Mouse (Mus musculus) forebrain, embryonic 11.5 days (tissue): ENCODE data around the gene Irf2bpl. TPM values are rescaled to one million over a fixed set of nuclear protein-coding genes. Genes with fewer than 3 reads are reported as not detected.

ENCODE experiments used
- ATAC-seq: fragments of 200-750 bp; cut with Nextera tagmentation; replicated peaks from 2 replicates; pipeline ENCODE4 v1.8.0; 2017; ENCODE audit warnings: moderate TSS enrichment; ENCODE audit not compliant: low FRiP score
- DNase-seq: peaks from one replicate; pipeline ENCODE4 v3.0.0-alpha.2; 2017; ENCODE audit warnings: low spot score
- H3K27ac ChIP-seq: fragments of 300-500 bp; sonication (generic); 2 replicates; pipeline ENCODE4 v1.5.1; 2014; ENCODE audit warnings: low read depth, low read length
- H3K27me3 ChIP-seq: fragments of 300-500 bp; sonication (generic); 2 replicates; pipeline ENCODE4 v1.6.1; 2014; ENCODE audit warnings: mild to moderate bottlenecking, low read length, mixed read lengths; ENCODE audit not compliant: control insufficient read depth, insufficient read depth
- H3K36me3 ChIP-seq: fragments of 300-500 bp; sonication (generic); 2 replicates; pipeline ENCODE4 v1.6.1; 2014; ENCODE audit warnings: mild to moderate bottlenecking, low read length, moderate library complexity, mixed read lengths; ENCODE audit not compliant: control insufficient read depth, insufficient read depth
- H3K4me1 ChIP-seq: fragments of 300-500 bp; sonication (generic); replicated peaks from 2 replicates; pipeline ENCODE4 v1.6.1; 2014; ENCODE audit warnings: low read length, mixed read lengths; ENCODE audit not compliant: control insufficient read depth, insufficient read depth
- H3K4me2 ChIP-seq: fragments of 300-500 bp; sonication (generic); 2 replicates; pipeline ENCODE4 v1.6.1; 2014; ENCODE audit warnings: low read depth, mild to moderate bottlenecking, low read length, moderate library complexity, mixed read lengths; ENCODE audit not compliant: severe bottlenecking
- H3K4me3 ChIP-seq: fragments of 300-500 bp; sonication (generic); 2 replicates; pipeline ENCODE4 v1.5.1; 2014; ENCODE audit warnings: low read depth, low read length
- H3K9ac ChIP-seq: fragments of 300-500 bp; sonication (generic); 2 replicates; pipeline ENCODE4 v1.6.1; 2014; ENCODE audit warnings: low read length
- H3K9me3 ChIP-seq: fragments of 300-500 bp; sonication (generic); 2 replicates; pipeline ENCODE4 v1.6.1; 2016; ENCODE audit warnings: low read length, mixed read lengths; ENCODE audit not compliant: control insufficient read depth
- WGBS: fragments of 180-500 bp; shearing (Covaris S2); extraction: QIAGEN DNeasy Blood & Tissue Kit; methylation state at CpG from one replicate; pipeline ENCODE4 v1.1.7; 2014; 5-methylcytosine and 5-hydroxymethylcytosine counted together
- polyA plus RNA-seq: library from polyadenylated mRNA; unstranded; fragments of >200 nt; fragmentation: Nextera tagmentation; extraction: Ambion mirVana; gene quantifications from 2 replicates; pipeline ENCODE4 v1.2.1, GENCODE M21; 2014

Irf2bpl gene
- 40.3 and 42.7 TPM in 2 replicates for polyA plus RNA-seq

DNA sequence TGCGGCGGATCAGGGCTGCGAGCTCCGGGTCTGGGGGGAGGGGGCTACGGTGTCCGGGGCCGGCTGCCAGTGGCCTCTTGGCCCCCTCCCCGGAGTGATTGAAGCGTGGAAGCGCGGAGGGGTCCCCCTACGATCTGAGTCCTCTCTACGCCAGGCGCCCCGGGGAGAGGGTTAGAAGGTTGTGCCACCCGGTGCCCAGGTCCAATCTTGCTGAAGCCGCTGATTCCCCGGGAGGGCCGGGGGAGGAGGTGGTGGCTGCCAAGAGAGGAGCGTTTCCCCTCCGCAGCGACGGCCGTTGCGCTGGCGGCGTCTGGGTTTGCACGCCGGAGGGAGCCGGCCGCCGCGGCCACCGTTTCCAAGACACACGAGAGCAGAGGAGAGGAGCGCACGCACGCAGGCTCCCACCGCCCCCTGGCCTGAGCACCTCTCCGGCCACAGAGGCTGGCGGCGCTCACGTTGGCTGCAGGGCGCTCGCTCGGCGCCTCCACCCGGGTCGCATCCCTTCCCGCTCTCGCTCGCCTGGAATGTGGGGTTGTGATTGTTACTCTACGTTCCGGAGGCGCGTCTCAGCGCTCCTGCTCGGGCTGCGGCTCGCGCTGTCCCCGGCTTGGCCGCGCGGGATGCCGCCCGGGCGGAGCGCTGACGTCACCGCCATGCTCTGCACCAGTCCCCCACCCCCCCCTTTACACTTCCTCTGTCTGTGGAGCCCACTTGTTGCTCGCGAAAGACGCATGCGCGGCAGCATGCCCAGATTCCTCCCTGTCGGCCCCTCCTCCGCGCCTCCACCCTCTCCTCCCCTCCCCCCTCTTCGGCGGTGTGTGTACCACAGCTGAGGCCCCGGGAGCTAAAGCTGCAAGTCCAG is at the start of gene Irf2bpl:
TSS of gene Irf2bpl (minus strand) at position 602 of the 862 bp plus-strand sequence.
- under 1% methylated on average over 78 of the region's 82 CpGs for WGBS
- peak within 1 kb of the TSS; percentile 88 for H3K4me3 ChIP-seq
- H3K4me2 ChIP-seq, result peak within 1 kb of the TSS; percentile 98
- H3K4me1 ChIP-seq, result peaks cover 44% of the 10 kb centered on the region
- no peaks in the 10 kb centered on the region for H3K9me3 ChIP-seq
- H3K9ac ChIP-seq, result peak within 1 kb of the TSS; percentile 97
- no peaks in the 10 kb centered on the region for H3K36me3 ChIP-seq
- peak; percentile 99 for DNase-seq
- peak within 1 kb of the TSS; percentile 99 for H3K27ac ChIP-seq
- peak; percentile 88 for ATAC-seq
- H3K27me3 ChIP-seq, result no peaks in the 10 kb centered on the region

DNA sequence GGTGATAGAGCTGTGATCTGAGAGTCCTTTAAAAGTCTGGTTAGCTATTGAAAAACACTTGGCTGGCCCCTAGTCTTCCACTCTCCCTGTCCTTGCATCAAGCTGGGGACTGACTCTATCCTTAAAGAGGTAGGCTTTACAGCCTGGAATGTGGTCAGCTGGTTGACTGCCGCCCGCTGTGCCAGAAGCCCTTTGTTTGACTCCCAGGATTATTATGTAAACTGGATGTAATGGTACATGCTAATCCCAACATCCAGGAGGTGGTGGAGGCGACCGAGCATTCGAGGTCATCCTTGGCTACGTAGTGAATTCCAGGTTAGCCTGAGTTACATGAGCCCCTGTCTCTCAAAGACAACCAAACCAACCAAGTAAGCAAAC is 48.0 kb upstream of the Irf2bpl start:
- no peak overlapping the region for H3K4me2 ChIP-seq
- H3K4me3 ChIP-seq, result no peak overlapping the region
- no peaks in the 10 kb centered on the region for H3K27me3 ChIP-seq
- H3K36me3 ChIP-seq, result no peaks in the 10 kb centered on the region
- ATAC-seq, result no peak
- H3K9ac ChIP-seq, result no peak overlapping the region; the same call in 1 of the 2 replicates
- no peak overlapping the region for H3K27ac ChIP-seq
- no peak for DNase-seq
- H3K9me3 ChIP-seq, result no peaks in the 10 kb centered on the region; the same call in 1 of the 2 replicates
- H3K4me1 ChIP-seq, result peaks cover 9% of the 10 kb centered on the region
- 12% methylated on average over 6 of the region's 6 CpGs for WGBS

DNA sequence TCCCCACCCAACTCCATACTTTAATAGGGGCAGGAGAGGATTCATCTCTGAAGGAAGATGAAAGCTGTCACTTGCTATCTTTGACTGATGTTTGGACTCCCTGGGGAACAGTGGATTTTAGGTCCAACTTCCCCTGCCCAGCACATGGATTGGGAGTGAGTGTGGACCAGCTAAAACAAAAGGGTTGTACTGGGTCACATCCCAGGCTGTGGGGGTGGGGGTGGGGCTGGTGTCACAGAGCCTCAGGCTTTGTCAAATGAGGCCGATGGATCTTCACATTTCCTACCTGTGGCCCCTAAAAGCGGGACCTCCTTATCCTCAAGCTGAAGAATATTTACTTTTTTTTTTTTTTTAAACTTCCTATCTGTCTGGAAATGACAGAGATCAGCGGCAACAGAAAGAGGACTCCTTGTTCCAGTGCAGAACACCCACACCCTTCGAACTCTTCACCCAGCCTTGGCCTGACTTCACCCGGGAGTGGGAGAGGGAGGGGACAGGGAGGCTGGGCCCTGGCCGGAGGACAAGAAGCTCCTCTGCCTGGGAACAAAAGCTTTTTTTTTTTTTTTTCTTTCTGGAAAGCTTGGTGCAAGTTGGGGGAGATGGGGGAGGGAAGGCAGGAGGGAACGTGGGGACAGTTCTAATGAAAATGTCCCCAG is 47.4 kb upstream of the Irf2bpl start:
- Histone ChIP-seq H3K9me3 (no peaks in the 10 kb centered on the region; the same call in 1 of the 2 replicates), H3K9ac (no peak overlapping the region; the same call in 1 of the 2 replicates), H3K27ac (no peak overlapping the region), H3K4me3 (no peak overlapping the region), H3K4me1 (peaks cover 9% of the 10 kb centered on the region), H3K36me3 (no peaks in the 10 kb centered on the region), H3K27me3 (no peaks in the 10 kb centered on the region), H3K4me2 (no peak overlapping the region)
- DNase-seq (no peak), ATAC-seq (no peak)
- WGBS, result 12% methylated on average over 7 of the region's 7 CpGs

DNA sequence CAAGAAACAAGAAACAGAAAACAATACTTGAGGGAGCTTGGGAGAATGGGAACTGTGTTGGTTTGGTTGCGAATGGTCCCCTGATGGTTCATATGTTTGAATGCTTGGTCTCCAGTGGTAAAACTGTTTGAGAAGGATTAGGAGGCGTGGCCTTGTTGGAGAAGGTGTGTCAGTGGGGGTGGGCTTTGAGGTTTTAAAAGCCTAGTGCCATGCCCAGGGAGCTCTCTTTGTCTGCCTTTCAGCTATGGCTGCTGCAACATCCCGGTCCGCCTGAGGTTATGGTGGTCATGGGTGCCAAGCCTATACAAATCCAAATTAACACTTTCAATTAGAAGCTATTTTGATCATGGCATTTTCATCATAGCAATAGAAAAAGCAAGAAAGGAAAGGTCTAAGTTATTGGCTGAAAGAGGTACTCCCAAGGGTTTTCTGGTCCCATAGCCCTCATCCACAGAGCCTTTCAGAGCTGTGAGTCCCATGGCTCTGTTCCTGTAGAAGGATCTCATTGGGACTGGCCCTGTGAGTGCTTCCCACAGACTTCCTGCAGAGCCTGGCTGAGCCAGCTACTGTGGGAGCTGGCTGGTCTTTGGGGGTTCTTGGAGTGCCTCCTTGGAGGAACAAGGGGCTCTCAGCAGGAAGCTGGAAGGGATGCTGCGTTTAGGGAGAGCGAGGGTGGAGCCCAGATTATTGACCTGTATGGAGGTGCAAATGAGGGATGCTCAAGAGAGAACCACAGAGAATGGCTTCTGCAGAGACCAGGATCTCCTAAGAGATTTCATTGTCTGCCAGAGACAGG is 46.5 kb upstream of the Irf2bpl start:
- no peak overlapping the region for H3K27ac ChIP-seq
- no peak for DNase-seq
- H3K9me3 ChIP-seq, result no peaks in the 10 kb centered on the region; the same call in 1 of the 2 replicates

DNA sequence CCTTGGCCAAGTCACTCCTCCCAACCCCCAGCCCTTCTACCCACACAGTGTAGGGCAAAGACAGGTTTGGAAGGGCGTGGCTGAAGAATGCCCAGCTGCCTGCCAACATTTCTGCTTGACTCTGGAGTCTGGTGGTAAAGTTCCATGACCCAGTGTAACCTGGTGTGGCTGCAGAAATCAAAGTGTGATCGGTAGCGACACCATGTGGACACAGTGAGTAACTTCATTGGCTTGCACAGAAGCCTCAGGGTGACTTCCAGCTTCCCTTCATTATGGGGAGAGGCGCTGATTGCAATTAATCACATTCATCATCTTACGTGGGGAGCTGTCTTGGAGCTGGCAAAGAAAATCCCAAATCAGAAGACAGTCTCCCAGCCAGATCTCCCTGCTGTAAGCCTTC is 39.2 kb upstream of the Irf2bpl start:
- DNase-seq (peak; percentile 80), ATAC-seq (peak; percentile 51)
- Histone ChIP-seq H3K27me3 (no peaks in the 10 kb centered on the region), H3K27ac (no peak overlapping the region), H3K4me3 (no peak overlapping the region), H3K9me3 (no peaks in the 10 kb centered on the region; the same call in 1 of the 2 replicates), H3K36me3 (no peaks in the 10 kb centered on the region), H3K4me1 (peaks cover 2% of the 10 kb centered on the region; the same call in 1 of the 2 replicates), H3K9ac (no peak overlapping the region), H3K4me2 (no peak overlapping the region)
- WGBS, result 8% methylated on average over 5 of the region's 5 CpGs

More for the DNA sequence above, 46.5 kb upstream of the Irf2bpl start:
- no peak for ATAC-seq
- Histone ChIP-seq H3K4me1 (peaks cover 9% of the 10 kb centered on the region), H3K4me2 (no peak overlapping the region), H3K36me3 (no peaks in the 10 kb centered on the region), H3K9ac (no peak overlapping the region), H3K27me3 (no peaks in the 10 kb centered on the region), H3K4me3 (no peak overlapping the region)
- WGBS, result 67% methylated on average over 6 of the region's 6 CpGs

DNA sequence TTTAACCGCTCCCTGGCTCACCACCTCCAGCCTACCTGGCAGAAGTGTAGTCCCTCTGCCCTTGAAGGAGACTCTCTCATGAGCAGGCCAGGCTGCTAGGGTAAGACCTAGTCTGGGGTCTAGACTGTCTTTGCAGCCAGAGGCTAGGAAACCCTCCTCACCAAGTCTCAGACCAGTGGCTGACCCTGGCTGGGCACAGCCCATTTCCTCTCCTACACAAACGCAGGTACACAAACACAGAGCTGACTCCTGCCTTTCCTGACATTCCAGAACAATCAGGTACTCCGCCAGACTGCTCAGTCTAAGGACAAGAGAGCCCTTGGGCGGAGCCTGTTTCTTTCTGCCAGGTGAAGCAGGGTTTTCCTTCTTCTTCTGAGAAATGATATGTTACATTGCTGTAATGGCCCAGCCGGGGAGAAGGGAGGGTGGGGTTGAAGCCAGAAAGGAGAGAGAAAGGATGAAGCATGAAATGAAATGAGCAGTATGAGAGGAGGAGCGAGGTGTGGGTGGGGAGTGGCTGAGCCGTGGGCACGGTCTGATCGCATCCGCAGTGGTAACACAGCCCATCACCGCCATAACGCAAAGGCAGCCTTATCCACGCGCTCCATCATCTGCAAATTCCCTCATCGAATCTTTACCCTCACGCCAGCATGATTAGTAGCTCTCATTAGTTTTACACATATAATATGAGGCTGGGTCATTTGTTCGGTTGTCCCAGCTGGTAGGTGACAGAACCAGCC is 34.6 kb upstream of the Irf2bpl start:
- H3K4me1 ChIP-seq, result peaks cover 3% of the 10 kb centered on the region; the same call in 1 of the 2 replicates
- 80% methylated on average over 17 of the region's 17 CpGs for WGBS
- H3K4me3 ChIP-seq, result no peak overlapping the region
- ATAC-seq, result no peak
- no peak for DNase-seq
- no peaks in the 10 kb centered on the region for H3K36me3 ChIP-seq
- no peaks in the 10 kb centered on the region for H3K9me3 ChIP-seq
- no peak overlapping the region for H3K4me2 ChIP-seq
- no peaks in the 10 kb centered on the region for H3K27me3 ChIP-seq
- no peak overlapping the region for H3K9ac ChIP-seq
- H3K27ac ChIP-seq, result no peak overlapping the region

DNA sequence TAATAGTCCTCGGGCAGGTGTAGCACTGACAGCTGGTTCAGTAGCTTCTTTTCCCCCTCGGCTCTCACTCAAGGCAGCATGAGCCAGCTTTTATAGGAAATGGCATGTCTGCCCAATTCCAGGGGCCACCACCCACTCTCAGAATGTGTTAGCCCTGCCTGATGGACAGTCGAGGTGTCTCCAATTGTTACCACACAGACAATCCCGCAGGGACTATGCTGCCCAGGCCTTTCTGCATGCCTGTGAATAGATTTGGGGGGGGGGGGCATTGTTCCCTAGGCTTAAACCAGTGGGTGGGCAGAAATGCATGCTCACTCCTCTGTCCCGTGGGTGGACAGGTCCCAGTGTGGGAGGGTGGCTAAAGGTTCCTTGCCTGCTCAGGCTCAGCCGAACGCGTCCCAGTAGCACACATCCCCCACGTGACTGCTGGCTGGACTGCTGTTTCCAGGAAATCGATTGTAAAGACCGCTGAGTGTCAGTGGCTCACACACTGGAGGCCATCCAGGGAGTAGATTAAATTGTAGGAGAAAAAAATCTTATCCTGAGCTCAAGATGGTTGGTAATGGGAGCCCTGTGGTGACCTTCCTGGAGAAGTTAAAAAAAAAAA is 33.9 kb upstream of the Irf2bpl start:
- H3K27ac ChIP-seq, result no peak overlapping the region
- no peaks in the 10 kb centered on the region for H3K9me3 ChIP-seq
- no peak overlapping the region for H3K4me3 ChIP-seq
- DNase-seq (no peak), ATAC-seq (peak; percentile 49; the same call in 1 of the 2 replicates)
- 32% methylated on average over 11 of the region's 11 CpGs for WGBS
- H3K4me1 ChIP-seq, result peaks cover 3% of the 10 kb centered on the region; the same call in 1 of the 2 replicates
- H3K36me3 ChIP-seq, result no peaks in the 10 kb centered on the region
- no peak overlapping the region for H3K4me2 ChIP-seq
- no peaks in the 10 kb centered on the region for H3K27me3 ChIP-seq
- no peak overlapping the region for H3K9ac ChIP-seq
